Mouse (Mus musculus) kidney, adult 9 months (tissue): ENCODE measurements around the gene Celf2.

Source experiments
- DNase-seq: peaks from one replicate; pipeline ENCODE4 v3.0.0; 2022

Gene Celf2

DNA sequence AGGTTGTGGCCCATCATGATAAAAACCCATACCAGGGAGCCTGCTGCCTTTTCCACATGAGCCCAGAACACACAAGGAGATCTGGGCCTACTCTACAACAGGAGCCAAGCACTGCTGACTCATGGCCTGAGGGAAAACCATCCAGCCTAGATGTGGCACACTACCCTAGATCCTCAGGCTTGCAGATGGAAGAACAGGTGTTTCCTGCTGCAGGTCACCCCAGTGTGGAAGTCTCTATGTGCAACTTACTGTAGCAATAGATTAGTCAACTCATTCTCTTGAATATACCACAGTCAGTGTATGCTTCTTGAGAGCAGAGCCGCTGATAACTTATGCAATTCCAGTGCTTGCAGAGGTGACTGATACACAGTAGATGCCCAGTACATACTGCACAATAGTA is 612.5 kb downstream of the Celf2 start:
- DNase-seq: no peak

DNA sequence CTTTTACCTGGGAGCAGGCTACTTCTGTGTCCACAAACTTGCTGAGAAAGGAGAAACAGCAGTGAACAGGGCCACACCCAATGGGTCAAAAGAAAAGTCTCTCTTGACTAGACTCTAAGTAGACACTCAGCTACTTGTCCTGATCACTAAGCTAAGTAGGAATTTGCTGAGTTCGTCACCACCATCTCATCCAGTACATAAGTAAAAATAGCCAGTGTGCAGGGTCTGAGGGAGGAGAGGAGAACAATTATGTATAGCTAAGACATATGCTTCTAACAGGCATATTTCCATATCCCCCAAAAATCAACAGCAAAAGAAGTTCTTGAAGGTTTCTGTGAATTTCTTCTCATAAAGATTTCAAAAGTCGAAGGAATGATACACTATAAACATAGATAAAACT is 615.8 kb downstream of the Celf2 start:
- DNase-seq: no peak

DNA sequence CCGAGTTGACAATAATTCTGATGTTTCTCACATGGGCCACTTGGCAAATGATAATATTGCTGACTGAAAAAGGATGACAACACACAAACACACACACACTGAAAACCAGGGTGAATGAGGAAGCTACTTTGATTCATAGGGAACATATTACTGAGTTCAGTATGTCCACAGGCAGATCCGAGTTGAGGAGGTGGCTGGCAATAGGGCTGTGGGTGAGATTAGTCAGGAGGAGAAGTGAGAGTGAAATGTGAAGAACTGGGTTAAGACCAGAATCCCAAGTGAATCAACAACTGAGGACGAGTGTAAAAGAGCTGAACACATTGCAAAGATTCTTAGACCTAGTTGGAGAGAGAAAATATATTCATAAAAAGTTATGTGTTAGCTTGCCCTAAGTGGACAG is 616.3 kb downstream of the Celf2 start:
- DNase-seq: no peak

DNA sequence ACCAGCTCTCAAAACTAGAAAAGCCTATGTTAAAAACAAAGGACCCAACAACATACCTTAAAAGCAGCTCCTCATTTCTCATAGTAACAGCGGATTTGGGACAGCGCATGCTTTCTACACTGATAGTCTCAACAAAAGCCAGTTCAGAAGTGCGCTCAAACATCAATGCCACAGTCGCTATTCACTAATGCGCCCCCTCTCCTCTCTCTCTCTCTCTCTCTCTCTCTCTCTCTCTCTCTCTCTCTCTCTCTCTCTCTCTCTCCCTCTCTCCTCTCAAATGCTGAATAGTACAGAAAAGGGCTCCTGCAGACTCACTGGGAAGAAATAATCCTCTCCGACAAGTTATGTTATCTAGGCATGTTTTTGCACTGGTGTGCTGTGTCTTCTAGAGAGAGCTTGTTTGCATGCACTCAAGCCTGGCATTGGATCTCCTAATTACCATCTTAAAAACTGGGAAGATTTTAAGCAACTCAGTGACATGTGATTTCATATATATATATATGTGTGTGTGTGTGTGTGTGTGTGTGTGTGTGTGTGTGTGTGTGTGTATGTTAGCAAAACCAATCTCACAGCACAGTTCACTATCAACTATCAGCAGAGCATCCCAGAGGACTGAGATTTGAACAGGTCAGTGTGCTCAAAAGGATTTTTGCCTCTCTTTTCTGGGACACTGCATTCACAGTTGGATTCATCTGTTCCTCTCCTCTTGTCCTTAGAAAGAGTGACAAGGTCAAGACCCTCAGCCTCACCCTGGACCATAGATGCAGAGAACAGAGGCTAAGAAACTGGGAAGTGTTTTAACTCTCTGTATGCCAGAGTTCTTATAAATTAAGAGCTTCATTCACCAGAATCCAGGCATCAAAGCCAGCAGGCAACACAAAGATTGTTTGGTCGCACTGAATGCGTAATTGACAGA is 624.3 kb downstream of the Celf2 start:
- no peak for DNase-seq

DNA sequence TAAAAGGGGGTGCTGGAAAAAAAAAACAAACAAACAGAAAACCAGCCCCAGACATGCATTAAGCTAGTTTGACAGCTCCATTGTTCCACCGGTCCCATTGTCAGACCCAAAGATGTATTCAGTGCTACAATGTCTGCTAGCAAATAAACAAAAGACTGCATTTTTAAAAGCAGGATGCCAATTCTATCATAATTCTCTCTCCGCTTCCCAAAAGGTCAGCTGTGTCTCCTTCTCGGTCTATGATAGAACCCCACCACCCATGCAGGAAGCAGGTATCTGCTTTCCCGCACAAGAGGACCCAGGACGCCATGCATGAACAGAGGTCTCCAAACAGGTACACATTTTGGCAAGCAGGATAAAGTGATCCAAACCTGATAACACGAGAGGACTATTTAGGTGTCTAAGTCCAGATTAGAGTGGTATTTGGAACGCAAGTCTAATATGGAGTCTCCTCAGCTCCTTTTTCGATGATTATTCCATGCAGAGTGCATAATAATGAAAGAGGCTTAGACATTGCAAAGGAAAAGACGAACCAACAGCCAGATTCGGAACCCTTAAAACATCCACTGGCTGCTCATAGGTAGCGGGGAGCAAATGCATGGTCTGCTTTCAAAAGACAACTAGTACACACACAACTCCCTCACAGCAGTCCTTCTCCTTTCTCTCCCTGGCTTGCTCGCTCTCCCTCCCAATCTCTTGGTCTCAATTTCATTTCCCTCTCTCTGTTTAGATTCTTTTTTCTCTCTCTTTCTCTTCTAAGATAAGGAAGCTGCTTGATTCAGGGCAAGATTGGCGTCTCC is 625.2 kb downstream of the Celf2 start:
- DNase-seq: no peak

DNA sequence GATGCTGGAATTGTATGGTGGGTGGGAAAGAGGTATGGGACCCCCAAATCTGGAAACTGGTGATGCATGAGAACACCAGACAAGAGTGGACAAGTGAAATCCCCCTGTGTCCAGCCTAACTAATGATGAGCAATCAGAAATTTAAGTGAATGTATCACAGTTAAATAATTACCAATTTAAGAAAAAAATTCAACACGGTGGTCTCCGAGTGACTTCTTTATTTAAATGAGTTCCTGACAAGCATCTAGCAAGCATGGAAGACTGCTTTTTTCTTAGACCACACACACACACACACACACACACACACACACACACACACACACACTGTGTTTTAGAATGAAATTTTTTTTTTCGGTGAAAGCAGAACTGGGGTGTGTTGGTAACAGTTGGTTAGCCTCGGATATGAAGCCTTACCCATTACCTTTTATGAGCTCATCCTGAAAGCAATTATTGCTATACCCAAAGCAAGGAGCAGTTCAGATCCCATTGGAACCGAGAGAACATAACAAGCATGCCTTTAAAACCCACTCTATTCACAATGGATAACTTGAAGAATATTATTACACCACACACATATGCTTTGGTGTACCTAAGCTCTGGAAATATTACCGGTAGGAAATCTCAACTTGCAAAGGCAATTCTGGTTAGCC is 627.0 kb downstream of the Celf2 start:
- no peak for DNase-seq

GRCm38 (mm10) chr2:6880941-6881575 is 628.3 kb downstream of the Celf2 start:
- DNase-seq: no peak

DNA sequence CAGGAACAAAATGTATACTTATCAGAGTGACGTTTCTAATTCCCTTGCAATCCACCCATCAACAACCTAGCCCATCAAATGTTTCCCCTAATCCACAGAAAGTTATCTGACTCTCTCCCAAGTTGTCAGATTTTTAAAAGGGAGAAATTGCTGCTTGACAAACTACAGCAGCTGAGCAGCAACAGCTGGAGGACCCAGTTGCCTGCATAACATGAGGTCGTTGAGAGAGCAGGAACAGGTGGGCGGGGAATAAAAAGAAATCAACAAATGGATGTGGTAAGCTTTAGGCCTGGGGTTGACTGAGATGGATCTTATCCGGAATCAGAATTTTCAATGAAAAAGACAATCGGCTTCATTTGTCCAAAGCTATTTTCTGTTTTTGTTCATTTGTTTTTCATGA is 632.3 kb downstream of the Celf2 start:
- DNase-seq: no peak

DNA sequence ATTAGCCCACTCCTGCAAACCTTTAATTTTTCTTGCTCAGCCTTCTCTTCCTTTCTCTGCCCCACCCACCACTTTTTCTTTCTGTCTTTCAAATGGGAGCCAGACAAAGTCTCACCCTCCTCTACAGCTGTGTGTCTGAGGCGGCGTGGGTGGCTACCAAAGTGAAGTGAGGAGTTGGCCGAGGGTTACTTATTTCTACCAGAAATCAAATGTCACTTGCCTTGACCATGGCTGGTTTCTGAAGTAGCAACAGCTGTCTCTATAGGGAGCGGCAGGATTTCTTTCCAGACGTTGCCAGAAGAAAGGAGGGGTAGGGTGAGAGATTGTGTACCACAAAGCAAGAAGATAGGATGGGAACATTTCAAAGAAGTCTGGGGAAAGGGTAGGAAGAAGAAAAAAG is 632.8 kb downstream of the Celf2 start:
- DNase-seq: no peak

GRCm38 (mm10) chr2:6875071-6875611 is 634.2 kb downstream of the Celf2 start:
- DNase-seq: no peak

- no peak for DNase-seq
These were observed 635.0 kb downstream of the Celf2 start for GRCm38 (mm10) chr2:6874266-6874955.

- no peak for DNase-seq
These were observed 635.7 kb downstream of the Celf2 start for GRCm38 (mm10) chr2:6873711-6874110.

GRCm38 (mm10) chr2:6872894-6873255 is 636.5 kb downstream of the Celf2 start:
- DNase-seq: no peak

GRCm38 (mm10) chr2:6872131-6872893 is 637.1 kb downstream of the Celf2 start:
- DNase-seq: peak; percentile 60

DNA sequence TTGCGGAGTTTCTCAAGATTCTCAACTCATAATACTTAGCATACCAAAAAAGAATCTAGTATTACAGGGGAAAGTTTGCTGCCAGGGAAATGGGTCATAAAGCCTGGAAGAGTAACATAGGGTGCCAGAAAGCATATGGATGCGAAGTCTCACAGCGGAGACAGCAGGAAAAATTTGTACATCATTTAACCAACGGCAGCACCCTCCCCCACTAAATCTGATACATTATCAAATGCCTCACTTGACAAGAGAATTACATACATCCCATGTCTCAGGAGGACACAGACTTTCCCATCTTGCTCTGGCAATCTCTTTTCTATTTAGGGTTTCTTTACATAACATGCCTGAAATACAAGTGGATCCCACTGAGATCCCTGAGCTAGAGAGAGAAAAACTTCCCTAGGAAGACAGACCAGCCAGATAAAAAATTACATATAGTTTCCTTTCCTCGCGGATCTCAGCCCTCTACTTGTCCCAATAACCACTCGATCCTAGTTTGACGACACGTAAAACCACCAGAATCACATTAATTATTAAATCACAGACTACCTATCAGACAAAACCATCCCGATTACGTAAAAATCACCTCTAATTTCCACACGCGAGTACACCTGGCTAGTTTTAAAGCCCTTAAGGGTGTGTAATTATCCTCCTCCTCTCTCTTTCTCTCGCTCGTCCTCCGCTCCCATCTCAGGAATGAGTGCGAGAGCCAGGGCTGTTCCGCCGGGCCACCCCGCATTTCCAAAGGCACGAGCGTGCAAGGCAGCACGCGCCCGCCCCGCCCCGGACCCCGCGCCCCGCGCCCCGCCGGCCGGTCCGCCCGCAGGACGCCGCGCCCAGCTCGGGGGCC is 637.9 kb downstream of the Celf2 start:
- peak; percentile 24 for DNase-seq

DNA sequence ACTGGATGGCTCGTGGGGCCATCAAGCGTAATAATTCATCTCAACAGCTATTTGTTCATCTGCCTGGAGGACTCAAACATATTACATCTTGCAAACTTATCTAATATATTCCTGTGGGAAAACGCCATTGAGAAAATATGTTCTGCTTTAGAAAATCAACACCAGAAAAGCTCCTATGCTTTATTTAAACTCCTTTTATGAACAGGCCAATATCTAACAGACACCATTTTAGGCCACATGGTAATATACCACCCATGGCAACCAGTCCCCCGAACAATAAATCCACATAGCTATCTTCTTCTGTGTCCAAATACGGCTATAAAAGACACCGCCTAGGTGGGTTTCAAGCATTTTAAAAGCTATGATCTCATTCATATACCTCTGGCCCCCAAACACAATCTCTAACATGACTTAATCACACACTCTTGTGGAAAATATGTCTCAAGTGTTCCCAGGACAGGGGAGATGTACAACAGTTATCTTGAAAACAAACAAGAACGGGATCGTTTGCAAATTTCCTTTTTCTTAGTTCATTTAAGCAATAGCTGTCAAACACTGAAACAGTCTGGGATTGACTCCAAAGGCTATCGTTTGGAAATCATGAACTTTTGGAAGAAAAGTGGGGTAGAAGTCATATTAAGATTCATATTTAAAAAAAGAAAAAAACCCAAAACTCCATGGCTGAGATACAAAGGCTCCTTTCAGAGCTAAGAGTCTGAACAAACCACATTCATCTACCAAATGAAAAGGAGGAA is 639.2 kb downstream of the Celf2 start:
- no peak for DNase-seq

DNA sequence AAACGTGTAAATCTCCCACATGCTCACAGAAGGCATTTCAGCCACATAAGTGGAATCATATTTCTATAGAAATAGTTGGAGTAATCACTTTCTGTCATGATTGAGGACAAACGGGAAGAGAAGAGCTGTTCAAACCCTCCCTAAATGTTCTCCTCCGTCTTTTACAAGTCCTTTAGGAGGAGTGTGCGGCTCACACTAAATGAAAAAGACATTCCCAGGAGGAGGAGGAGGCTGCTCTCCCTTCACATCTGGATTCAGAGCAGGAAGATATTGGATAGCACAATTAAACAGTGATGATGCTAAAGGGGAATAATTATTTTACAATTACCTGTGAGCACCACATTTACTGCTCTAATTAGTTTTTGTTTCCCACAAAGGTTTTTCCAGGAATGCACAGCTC is 642.1 kb downstream of the Celf2 start:
- no peak for DNase-seq

DNA sequence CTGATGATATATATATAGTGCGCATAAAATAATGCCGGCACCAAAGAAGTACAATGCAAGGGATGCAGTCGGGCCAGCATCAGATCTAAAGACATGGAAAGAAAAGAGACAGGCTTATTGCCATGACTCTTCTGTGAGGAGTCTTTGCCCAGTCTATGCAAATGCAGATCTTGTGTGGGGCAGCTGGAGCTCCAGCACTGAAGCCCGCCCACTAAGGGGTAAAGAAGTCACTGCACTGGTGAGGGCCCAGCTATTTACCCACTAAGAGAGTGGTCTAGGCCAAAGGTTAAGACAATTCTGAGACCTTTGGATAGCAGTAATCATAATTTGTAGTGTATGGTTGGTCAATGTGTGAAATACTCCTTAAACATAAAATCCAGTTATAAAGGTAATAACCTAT is 643.6 kb downstream of the Celf2 start:
- DNase-seq: no peak

DNA sequence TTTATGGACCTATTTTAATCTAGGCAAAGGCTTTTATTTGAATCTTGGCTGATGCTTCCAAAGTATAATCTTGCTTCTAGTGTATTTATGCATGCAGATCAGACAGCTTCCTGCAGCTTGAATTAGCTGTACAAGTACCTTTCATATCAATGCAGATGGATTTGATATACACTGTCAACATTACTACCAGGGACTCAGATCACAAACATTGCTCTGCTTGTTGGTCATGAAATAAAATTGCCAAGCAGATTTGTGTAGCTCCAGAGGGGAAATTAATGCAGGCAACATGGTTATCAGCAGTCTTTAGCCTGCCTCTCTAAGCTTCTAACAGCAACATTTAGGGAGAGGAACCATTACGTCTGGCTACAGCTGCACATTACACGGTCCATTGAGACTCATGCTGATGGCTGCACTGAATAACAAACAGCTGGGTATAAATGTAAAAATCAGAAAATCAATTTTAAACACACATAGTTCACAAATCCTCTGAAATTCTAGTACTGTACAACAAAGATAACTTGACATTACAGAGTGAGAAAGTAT is 659.2 kb downstream of the Celf2 start:
- DNase-seq: no peak
